8 mouse cellular contexts compared by ENCODE assay signal in genomic region chr11:117877917-117878745, GRCm38 (mm10). TPM values are rescaled to one million over a fixed set of nuclear protein-coding genes. Genes with fewer than 3 reads are reported as not detected.
DNase-seq lines count a peak whose midpoint lies in the region; ATAC-seq lines count a peak whose summit lies in the region.

No protein-coding gene starts in this region.

- 42% methylated on average over 13 of the region's 13 CpGs for WGBS in forebrain, embryonic 11.5 days
- 32% methylated on average over 12 of the region's 13 CpGs for WGBS in intestine, embryonic 14.5 days
- 33% methylated on average over 13 of the region's 13 CpGs for WGBS in limb, embryonic 12.5 days
- 34% methylated on average over 13 of the region's 13 CpGs for WGBS in midbrain, embryonic 14.5 days

- H3K27me3 ChIP-seq in forebrain, embryonic 11.5 days (ENCODE audit: control insufficient read depth, insufficient read depth, low read length), result no peaks in the 10 kb centered on the region
- H3K27me3 ChIP-seq in intestine, embryonic 14.5 days (replicated peaks; ENCODE audit: control insufficient read depth, insufficient read depth, low read length), result no peaks in the 10 kb centered on the region
- H3K27me3 ChIP-seq in limb, embryonic 12.5 days, result no peaks in the 10 kb centered on the region
- H3K27me3 ChIP-seq in midbrain, embryonic 14.5 days (ENCODE audit: control insufficient read depth, insufficient read depth, low read length), result no peaks in the 10 kb centered on the region

- no peak for ATAC-seq in cerebellum, adult (ENCODE audit: insufficient number of reproducible peaks, low FRiP score, low TSS enrichment)
- ATAC-seq in forebrain, embryonic 11.5 days (replicated peaks; ENCODE audit: low FRiP score), result no peak
- no peak for ATAC-seq in intestine, embryonic 14.5 days (replicated peaks; ENCODE audit: low FRiP score, low TSS enrichment, low read depth)
- no peak for ATAC-seq in limb, embryonic 12.5 days (ENCODE audit: insufficient number of reproducible peaks, insufficient read depth, low FRiP score, low TSS enrichment, low read depth)
- peak; percentile 60; the same call in 1 of the 2 replicates for ATAC-seq in midbrain, embryonic 14.5 days (ENCODE audit: low FRiP score, low TSS enrichment)

- H3K4me1 ChIP-seq in forebrain, embryonic 11.5 days (replicated peaks; ENCODE audit: control insufficient read depth, insufficient read depth, low read length), result peaks cover 13% of the 10 kb centered on the region; the same call in 1 of the 2 replicates
- H3K4me1 ChIP-seq in intestine, embryonic 14.5 days (replicated peaks; ENCODE audit: control insufficient read depth, insufficient read depth, low read length), result peaks cover 29% of the 10 kb centered on the region
- H3K4me1 ChIP-seq in limb, embryonic 12.5 days (replicated peaks), result peaks cover 38% of the 10 kb centered on the region
- H3K4me1 ChIP-seq in midbrain, embryonic 14.5 days (ENCODE audit: control insufficient read depth, insufficient read depth, low read length), result peaks cover 20% of the 10 kb centered on the region

- peak; percentile 30 for DNase-seq in cerebellum, adult 9-10 months
- peak; percentile 90 for DNase-seq in CD4-positive helper T cell, adult 2 months (ENCODE audit: low read depth, low spot score)
- no peak for DNase-seq in forebrain, embryonic 11.5 days (ENCODE audit: low spot score)
- no peak for DNase-seq in intestine, embryonic 14.5 days (ENCODE audit: low spot score)
- DNase-seq in midbrain, embryonic 14.5 days, result peak; percentile 64
- peak; percentile 68 for DNase-seq in thymus, postnatal 25 days

- H3K9me3 ChIP-seq in forebrain, embryonic 11.5 days (ENCODE audit: control insufficient read depth, low read length), result no peaks in the 10 kb centered on the region
- no peaks in the 10 kb centered on the region for H3K9me3 ChIP-seq in intestine, embryonic 14.5 days (ENCODE audit: control insufficient read depth, low read length)
- H3K9me3 ChIP-seq in limb, embryonic 12.5 days, result no peaks in the 10 kb centered on the region
- H3K9me3 ChIP-seq in midbrain, embryonic 14.5 days (ENCODE audit: control insufficient read depth, low read length), result no peaks in the 10 kb centered on the region

- no peak overlapping the region for H3K4me3 ChIP-seq in forebrain, embryonic 11.5 days (ENCODE audit: low read depth, low read length)
- H3K4me3 ChIP-seq in intestine, embryonic 14.5 days (ENCODE audit: low read depth, low read length), result no peak overlapping the region
- H3K4me3 ChIP-seq in limb, embryonic 12.5 days (replicated peaks), result no peak overlapping the region
- no peak overlapping the region for H3K4me3 ChIP-seq in midbrain, embryonic 14.5 days (replicated peaks; ENCODE audit: low read depth, low read length)

- H3K9ac ChIP-seq in forebrain, embryonic 11.5 days (ENCODE audit: low read length), result peak overlapping the region; percentile 29
- H3K9ac ChIP-seq in intestine, embryonic 14.5 days (ENCODE audit: low read length), result 0 out of 2 replicates have a peak overlapping the region, but pooled peaks have one; percentile 6
- 0 out of 2 replicates have a peak overlapping the region, but pooled peaks have one; percentile 23 for H3K9ac ChIP-seq in limb, embryonic 12.5 days (replicated peaks)
- no peak overlapping the region; the same call in 1 of the 2 replicates for H3K9ac ChIP-seq in midbrain, embryonic 14.5 days (replicated peaks; ENCODE audit: low read length)

- no peak overlapping the region for H3K27ac ChIP-seq in forebrain, embryonic 11.5 days (ENCODE audit: low read depth, low read length)
- peak overlapping the region; percentile 33; the same call in 1 of the 2 replicates for H3K27ac ChIP-seq in intestine, embryonic 14.5 days (ENCODE audit: low read depth)
- H3K27ac ChIP-seq in limb, embryonic 12.5 days, result peak overlapping the region; percentile 53; the same call in 1 of the 2 replicates
- peak overlapping the region; percentile 49; the same call in 1 of the 2 replicates for H3K27ac ChIP-seq in midbrain, embryonic 14.5 days (replicated peaks; ENCODE audit: low read depth, low read length)

- no peak overlapping the region for H3K4me2 ChIP-seq in forebrain, embryonic 11.5 days (ENCODE audit: low read depth, low read length, severe bottlenecking)
- H3K4me2 ChIP-seq in intestine, embryonic 14.5 days (ENCODE audit: low read length), result peak overlapping the region; percentile 14; the same call in 1 of the 2 replicates
- H3K4me2 ChIP-seq in limb, embryonic 12.5 days, result peak overlapping the region; percentile 31
- H3K4me2 ChIP-seq in midbrain, embryonic 14.5 days (ENCODE audit: low read length), result peak overlapping the region; percentile 22; the same call in 1 of the 2 replicates

- no peaks in the 10 kb centered on the region for H3K36me3 ChIP-seq in forebrain, embryonic 11.5 days (ENCODE audit: control insufficient read depth, insufficient read depth, low read length)
- no peaks in the 10 kb centered on the region for H3K36me3 ChIP-seq in intestine, embryonic 14.5 days (ENCODE audit: control insufficient read depth, insufficient read depth, low read length)
- no peaks in the 10 kb centered on the region for H3K36me3 ChIP-seq in limb, embryonic 12.5 days
- no peaks in the 10 kb centered on the region for H3K36me3 ChIP-seq in midbrain, embryonic 14.5 days (ENCODE audit: control insufficient read depth, insufficient read depth, low read length)

RNA-seq across cellular contexts. Expression of gene Tha1, which starts 4.8 kb away (rescaled TPM):
- 3.2 and 4.0 TPM in 2 replicates for polyA plus RNA-seq in forebrain, embryonic 11.5 days (2014; fragmentation: Nextera tagmentation; extraction: Ambion mirVana)
- 4.5 and 5.1 TPM in 2 replicates for polyA plus RNA-seq in intestine, embryonic 14.5 days (2014; fragmentation: Nextera tagmentation; extraction: Ambion mirVana)
- polyA plus RNA-seq in limb, embryonic 12.5 days (2016; fragmentation: Nextera tagmentation; extraction: Ambion mirVana), result 1.9 and 2.3 TPM in 2 replicates
- polyA plus RNA-seq in midbrain, embryonic 14.5 days (2014; fragmentation: Nextera tagmentation; extraction: Ambion mirVana), result 2.3 and 3.1 TPM in 2 replicates

RNA-seq across cellular contexts. Expression of gene Tmem235, which starts 17.6 kb away (rescaled TPM):
- polyA plus RNA-seq in forebrain, embryonic 11.5 days (2014; fragmentation: Nextera tagmentation; extraction: Ambion mirVana), result not detected in 2 replicates
- not detected in 2 replicates for polyA plus RNA-seq in intestine, embryonic 14.5 days (2014; fragmentation: Nextera tagmentation; extraction: Ambion mirVana)
- not detected in 2 replicates for polyA plus RNA-seq in limb, embryonic 12.5 days (2016; fragmentation: Nextera tagmentation; extraction: Ambion mirVana)
- polyA plus RNA-seq in midbrain, embryonic 14.5 days (2014; fragmentation: Nextera tagmentation; extraction: Ambion mirVana), result not detected in 2 replicates

RNA-seq across cellular contexts. Expression of gene Birc5, which starts 29.1 kb away (rescaled TPM):
- 355 and 365 TPM in 2 replicates for polyA plus RNA-seq in forebrain, embryonic 11.5 days (2014; fragmentation: Nextera tagmentation; extraction: Ambion mirVana)
- 337 and 340 TPM in 2 replicates for polyA plus RNA-seq in intestine, embryonic 14.5 days (2014; fragmentation: Nextera tagmentation; extraction: Ambion mirVana)
- polyA plus RNA-seq in limb, embryonic 12.5 days (2016; fragmentation: Nextera tagmentation; extraction: Ambion mirVana), result 346 and 369 TPM in 2 replicates
- polyA plus RNA-seq in midbrain, embryonic 14.5 days (2014; fragmentation: Nextera tagmentation; extraction: Ambion mirVana), result 27.9 and 50.1 TPM in 2 replicates

RNA-seq across cellular contexts. Expression of gene Tk1, which starts 52.2 kb away (rescaled TPM):
- 118 and 124 TPM in 2 replicates for polyA plus RNA-seq in forebrain, embryonic 11.5 days (2014; fragmentation: Nextera tagmentation; extraction: Ambion mirVana)
- 159 and 163 TPM in 2 replicates for polyA plus RNA-seq in intestine, embryonic 14.5 days (2014; fragmentation: Nextera tagmentation; extraction: Ambion mirVana)
- 136 and 143 TPM in 2 replicates for polyA plus RNA-seq in limb, embryonic 12.5 days (2016; fragmentation: Nextera tagmentation; extraction: Ambion mirVana)
- polyA plus RNA-seq in midbrain, embryonic 14.5 days (2014; fragmentation: Nextera tagmentation; extraction: Ambion mirVana), result 12.8 and 18.0 TPM in 2 replicates

RNA-seq across cellular contexts. Expression of gene Afmid, which starts 52.4 kb away (rescaled TPM):
- 6.0 and 6.8 TPM in 2 replicates for polyA plus RNA-seq in forebrain, embryonic 11.5 days (2014; fragmentation: Nextera tagmentation; extraction: Ambion mirVana)
- 6.6 and 7.0 TPM in 2 replicates for polyA plus RNA-seq in intestine, embryonic 14.5 days (2014; fragmentation: Nextera tagmentation; extraction: Ambion mirVana)
- polyA plus RNA-seq in limb, embryonic 12.5 days (2016; fragmentation: Nextera tagmentation; extraction: Ambion mirVana), result 3.5 and 4.2 TPM in 2 replicates
- 4.1 TPM in 2 replicates for polyA plus RNA-seq in midbrain, embryonic 14.5 days (2014; fragmentation: Nextera tagmentation; extraction: Ambion mirVana)

Comparison
In these comparisons a context has a peak if more than half of its experiments do, and no peak if none do; other contexts are left out.
1. DNase-seq: peak in cerebellum, adult 9-10 months (single experiment), CD4-positive helper T cell, adult 2 months (single experiment), midbrain, embryonic 14.5 days (single experiment) and thymus, postnatal 25 days (single experiment); none in forebrain, embryonic 11.5 days (single experiment) and intestine, embryonic 14.5 days (single experiment).